In the genomic region with DNA sequence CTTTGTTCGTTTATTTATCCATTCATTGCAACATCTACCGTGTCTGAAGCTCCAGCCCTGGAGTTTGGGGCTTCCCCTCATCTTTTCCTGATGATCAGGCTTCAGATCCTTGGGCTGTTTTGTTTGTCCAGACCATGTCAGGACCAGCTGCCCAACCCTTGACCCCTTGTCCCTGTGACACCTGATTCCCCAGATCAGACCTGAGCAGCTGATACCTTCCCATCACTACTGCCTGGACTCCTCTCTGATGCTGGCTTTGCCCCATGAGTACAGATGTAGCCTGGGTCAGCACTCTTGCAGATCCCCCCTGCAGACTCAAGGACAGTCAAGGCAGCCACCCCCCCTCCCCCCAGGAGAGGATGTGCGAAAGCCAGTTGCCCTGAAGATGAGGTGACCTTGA, we compare ENCODE assay signal across 8 mouse cellular contexts. TPM values are rescaled to one million over a fixed set of nuclear protein-coding genes. Genes with fewer than 3 reads are reported as not detected.
DNase-seq lines count a peak whose midpoint lies in the region; ATAC-seq and TF ChIP-seq lines count a peak whose summit lies in the region.

No protein-coding gene starts in this region.

- no peak for TF ChIP-seq CTCF in hindbrain, postnatal 0 days (IDR thresholded peaks at IDR 0.05; ENCODE audit: low read depth)

- WGBS in embryonic facial prominence, embryonic 11.5 days, result 15% methylated on average over 3 of the region's 3 CpGs
- WGBS in hindbrain, postnatal 0 days, result 11% methylated on average over 3 of the region's 3 CpGs
- 5% methylated on average over 3 of the region's 3 CpGs for WGBS in midbrain, embryonic 15.5 days

- H3K9me3 ChIP-seq in embryonic facial prominence, embryonic 11.5 days (replicated peaks; ENCODE audit: control insufficient read depth, low read length), result no peaks in the 10 kb centered on the region
- no peaks in the 10 kb centered on the region for H3K9me3 ChIP-seq in hindbrain, postnatal 0 days (ENCODE audit: low read length)
- no peaks in the 10 kb centered on the region for H3K9me3 ChIP-seq in midbrain, embryonic 15.5 days

- no peaks in the 10 kb centered on the region; the same call in none of the 2 replicates for H3K36me3 ChIP-seq in embryonic facial prominence, embryonic 11.5 days (replicated peaks; ENCODE audit: control insufficient read depth, insufficient read depth, low read depth, low read length)
- H3K36me3 ChIP-seq in hindbrain, postnatal 0 days (ENCODE audit: insufficient read depth, low read length), result no peaks in the 10 kb centered on the region; the same call in 1 of the 2 replicates
- H3K36me3 ChIP-seq in midbrain, embryonic 15.5 days (replicated peaks), result no peaks in the 10 kb centered on the region; the same call in 1 of the 2 replicates

- H3K4me3 ChIP-seq in embryonic facial prominence, embryonic 11.5 days (ENCODE audit: low read depth, low read length), result peak overlapping the region; percentile 72
- peak overlapping the region; percentile 86 for H3K4me3 ChIP-seq in hindbrain, postnatal 0 days (ENCODE audit: low read length)
- H3K4me3 ChIP-seq in midbrain, embryonic 15.5 days, result peak overlapping the region; percentile 79

- no peak overlapping the region for H3K27ac ChIP-seq in embryonic facial prominence, embryonic 11.5 days (replicated peaks; ENCODE audit: low read depth, low read length)
- H3K27ac ChIP-seq in hindbrain, postnatal 0 days, result peak overlapping the region; percentile 96; the same call in 1 of the 2 replicates
- peak overlapping the region; percentile 98 for H3K27ac ChIP-seq in midbrain, embryonic 15.5 days

- H3K4me1 ChIP-seq in embryonic facial prominence, embryonic 11.5 days (ENCODE audit: control insufficient read depth, insufficient read depth, low read length), result no peaks in the 10 kb centered on the region
- peaks cover 41% of the 10 kb centered on the region for H3K4me1 ChIP-seq in hindbrain, postnatal 0 days (ENCODE audit: insufficient read depth, low read length)
- peaks cover 62% of the 10 kb centered on the region for H3K4me1 ChIP-seq in midbrain, embryonic 15.5 days

- peak overlapping the region; percentile 95 for H3K9ac ChIP-seq in embryonic facial prominence, embryonic 11.5 days (replicated peaks; ENCODE audit: low read length)
- peak overlapping the region; percentile 93 for H3K9ac ChIP-seq in hindbrain, postnatal 0 days (replicated peaks; ENCODE audit: low read length)
- peak overlapping the region; percentile 98 for H3K9ac ChIP-seq in midbrain, embryonic 15.5 days

- peak overlapping the region; percentile 87 for H3K4me2 ChIP-seq in embryonic facial prominence, embryonic 11.5 days (ENCODE audit: low read depth, low read length)
- peak overlapping the region; percentile 83 for H3K4me2 ChIP-seq in hindbrain, postnatal 0 days (ENCODE audit: low read depth, low read length)
- H3K4me2 ChIP-seq in midbrain, embryonic 15.5 days, result peak overlapping the region; percentile 95

- no peak for ATAC-seq in embryonic facial prominence, embryonic 11.5 days (replicated peaks; ENCODE audit: insufficient number of reproducible peaks, low FRiP score, low TSS enrichment, low read depth)
- ATAC-seq in hindbrain, postnatal 0 days, result no peak
- no peak for ATAC-seq in midbrain, embryonic 15.5 days (replicated peaks)
- ATAC-seq in activated CD4-positive, CD25-positive, alpha-beta regulatory T cell, adult 4 months, result no peak

- H3K27me3 ChIP-seq in embryonic facial prominence, embryonic 11.5 days (ENCODE audit: control insufficient read depth, insufficient read depth, low read length), result no peaks in the 10 kb centered on the region
- H3K27me3 ChIP-seq in hindbrain, postnatal 0 days (ENCODE audit: insufficient read depth, low read length), result no peaks in the 10 kb centered on the region
- H3K27me3 ChIP-seq in midbrain, embryonic 15.5 days (replicated peaks), result no peaks in the 10 kb centered on the region

- peak; percentile 40 for DNase-seq in kidney, adult 9 months
- no peak for DNase-seq in kidney, postnatal 4 days
- no peak for DNase-seq in embryonic facial prominence, embryonic 11.5 days (ENCODE audit: low spot score)
- no peak for DNase-seq in hindbrain, postnatal 0 days (ENCODE audit: low spot score)
- no peak for DNase-seq in gastrocnemius, adult 18-20 months (ENCODE audit: low spot score)
- no peak for DNase-seq in natural killer cell, adult 2 months (ENCODE audit: low spot score in 2 of 2)

RNA-seq across cellular contexts. Expression of a gene that starts 1.7 kb away (rescaled TPM):
- 88.3 and 101 TPM in 2 replicates for polyA plus RNA-seq in embryonic facial prominence, embryonic 11.5 days (2014; fragmentation: Nextera tagmentation; extraction: Ambion mirVana)
- total RNA-seq in hindbrain, postnatal 0 days (2014; rRNA removed), result 530 and 565 TPM in 2 replicates
- 138 and 161 TPM in 2 replicates for polyA plus RNA-seq in hindbrain, postnatal 0 days (2015; fragmentation: Nextera tagmentation; extraction: Ambion mirVana)
- polyA plus RNA-seq in midbrain, embryonic 15.5 days (2015; fragmentation: Nextera tagmentation; extraction: Ambion mirVana), result 333 and 359 TPM in 2 replicates
- 1 to 10 TPM; 4.1 to 5.6 TPM for polyA plus RNA-seq in activated CD4-positive, CD25-positive, alpha-beta regulatory T cell, adult 4 months (2017; shearing (Covaris generic))
- total RNA-seq in gastrocnemius, adult 18-20 months (2021), result 10 to 100 TPM; 18.7 to 18.8 TPM

Comparison
In these comparisons a context has a peak if more than half of its experiments do, and no peak if none do; other contexts are left out.
1. RNA of a gene that starts 1.7 kb away (polyA plus RNA-seq): 333 to 359 TPM in midbrain, embryonic 15.5 days, 138 to 161 TPM in hindbrain, postnatal 0 days and 88.3 to 101 TPM in embryonic facial prominence, embryonic 11.5 days; 4.1 to 5.6 TPM in activated CD4-positive, CD25-positive, alpha-beta regulatory T cell, adult 4 months; every median in the first group is over 10 times any median in the second.
2. Peak in every context shown above with its lines, with median percentiles within 50 percentile points of each other: H3K4me2 ChIP-seq, H3K4me3 ChIP-seq and H3K9ac ChIP-seq.